Mouse (Mus musculus) retina, embryonic 14.5 days (tissue): Measurements from ENCODE around the gene 1810062G17Rik.

Source experiments
- DNase-seq: peaks from one replicate; pipeline ENCODE4 v3.0.0-alpha.2; 2015; ENCODE audit warnings: low spot score

Gene 1810062G17Rik

GRCm38 (mm10) chr3:36476261-36477155 is 771 bp downstream of the 1810062G17Rik start:
- no peak for DNase-seq

DNA sequence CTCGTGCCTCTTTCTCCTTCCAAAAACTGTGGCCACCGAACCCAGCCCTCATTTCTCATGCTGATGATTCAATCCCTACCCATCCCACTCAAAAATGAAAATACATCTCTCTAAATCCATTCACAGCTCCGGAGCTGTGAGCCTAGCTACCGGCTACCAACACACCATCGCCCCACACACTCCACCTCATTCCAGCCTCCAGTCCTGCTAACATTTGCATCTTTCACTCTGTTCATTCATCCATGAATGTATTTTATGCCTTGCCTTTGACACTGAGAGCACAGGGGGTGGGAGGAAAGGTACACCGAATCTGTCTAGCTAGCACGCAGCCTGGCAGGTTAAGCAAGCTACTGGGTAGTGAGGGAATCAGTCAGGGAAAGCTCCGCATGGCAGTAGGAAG is 3.0 kb downstream of the 1810062G17Rik start:
- no peak for DNase-seq

- DNase-seq, result no peak
These were observed 4.7 kb downstream of the 1810062G17Rik start for GRCm38 (mm10) chr3:36480486-36480885.

GRCm38 (mm10) chr3:36481776-36482193 is 6.0 kb downstream of the 1810062G17Rik start:
- peak; percentile 74 for DNase-seq

- DNase-seq, result no peak
These were observed 7.2 kb downstream of the 1810062G17Rik start for GRCm38 (mm10) chr3:36482940-36483339.

DNA sequence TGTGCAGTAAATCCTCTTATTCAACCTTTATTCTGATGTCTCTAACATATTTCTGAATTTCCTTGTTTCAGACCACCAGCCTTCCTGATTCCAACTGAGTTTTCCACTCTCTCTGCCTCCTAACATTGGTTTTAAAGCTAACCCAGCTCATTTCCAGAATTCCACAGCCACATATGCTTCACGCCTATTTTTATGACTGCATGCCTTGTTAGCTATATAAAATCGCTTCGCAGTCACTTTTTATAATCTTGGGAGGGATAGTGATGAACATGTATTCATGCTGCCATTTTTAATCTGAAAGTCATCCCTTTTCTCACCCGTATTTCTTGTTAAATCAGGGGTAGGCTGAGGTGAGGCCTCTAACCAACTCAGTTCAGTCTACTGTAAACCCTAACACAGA is 8.6 kb downstream of the 1810062G17Rik start:
- no peak for DNase-seq

DNA sequence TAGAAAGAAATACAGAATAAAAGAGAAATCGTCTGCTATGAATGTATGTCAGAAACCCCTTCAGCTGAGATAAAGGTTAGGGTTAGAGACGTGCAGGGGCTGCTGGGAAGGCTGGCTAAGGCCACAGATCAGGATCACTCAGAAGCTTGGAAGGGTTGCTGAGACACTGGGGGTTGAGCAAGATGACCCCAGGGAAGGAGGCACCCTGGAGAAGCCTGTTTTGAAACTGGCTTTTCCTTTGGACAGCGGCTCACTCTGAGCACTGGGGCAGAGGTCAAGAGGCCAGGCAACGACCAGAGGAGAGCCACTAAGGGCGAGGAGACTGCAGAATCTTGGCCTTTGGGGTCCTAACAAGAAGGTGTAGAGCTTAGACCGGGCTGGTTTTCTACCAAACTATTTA is 10.4 kb downstream of the 1810062G17Rik start:
- DNase-seq, result no peak

DNA sequence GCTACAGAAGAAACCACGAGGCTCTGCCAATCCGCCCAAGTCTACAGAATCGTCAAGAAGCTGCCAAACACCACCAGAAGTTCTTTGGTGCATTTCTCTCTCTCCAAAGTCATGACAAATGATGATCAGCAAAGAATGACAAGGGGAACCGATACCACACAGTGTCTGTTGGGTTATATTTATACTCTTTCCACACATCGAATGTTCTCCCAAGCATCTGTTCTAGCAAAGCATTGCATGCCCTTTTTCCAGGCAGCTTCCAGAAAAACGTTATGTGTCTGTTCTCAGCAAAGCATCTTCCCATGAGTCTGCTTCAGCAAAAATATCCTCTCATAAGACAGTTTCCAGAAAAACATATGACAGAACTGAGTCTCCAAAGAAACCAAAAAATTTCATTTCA is 11.1 kb downstream of the 1810062G17Rik start:
- DNase-seq, result no peak

GRCm38 (mm10) chr3:36488367-36488766 is 12.6 kb downstream of the 1810062G17Rik start:
- DNase-seq, result no peak

- DNase-seq, result no peak
These were observed 13.3 kb downstream of the 1810062G17Rik start for GRCm38 (mm10) chr3:36488899-36489589.

DNA sequence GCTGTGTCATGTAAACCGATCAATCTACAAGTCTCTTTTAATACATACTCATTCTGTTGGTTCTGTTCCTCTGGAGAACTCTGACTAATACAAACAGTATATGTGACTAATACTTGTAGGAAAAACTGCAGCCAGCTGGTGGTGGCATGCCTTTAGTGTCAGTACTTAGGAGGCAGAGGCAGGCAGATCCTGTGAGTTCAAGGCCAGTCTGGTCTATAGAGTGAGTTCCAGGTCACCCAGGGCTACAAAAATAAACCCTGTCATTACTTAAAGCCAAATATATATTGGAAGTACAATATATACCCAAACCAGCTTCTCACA is 13.8 kb downstream of the 1810062G17Rik start:
- DNase-seq, result no peak

DNA sequence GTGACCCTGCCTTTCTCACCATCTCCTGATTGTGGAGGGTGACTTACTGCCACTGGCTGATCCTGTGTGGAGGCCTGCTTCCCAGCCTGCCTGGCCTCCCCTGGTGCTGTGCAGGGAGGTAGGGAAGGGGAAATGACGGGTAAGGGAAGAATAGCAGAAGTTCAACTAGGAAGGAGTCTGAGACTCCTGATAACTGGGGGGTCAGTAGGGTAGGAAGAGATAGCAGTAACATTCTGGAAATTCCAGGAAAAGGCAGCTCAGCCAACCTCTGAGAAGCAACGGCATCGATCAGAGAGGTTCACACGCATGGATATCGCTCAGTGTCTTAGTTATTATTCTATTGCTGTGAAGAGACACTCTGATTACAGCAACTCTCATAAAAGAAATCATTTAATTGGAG is 15.8 kb downstream of the 1810062G17Rik start:
- no peak for DNase-seq

- no peak for DNase-seq
These were observed 17.1 kb downstream of the 1810062G17Rik start for GRCm38 (mm10) chr3:36492716-36493391.

DNA sequence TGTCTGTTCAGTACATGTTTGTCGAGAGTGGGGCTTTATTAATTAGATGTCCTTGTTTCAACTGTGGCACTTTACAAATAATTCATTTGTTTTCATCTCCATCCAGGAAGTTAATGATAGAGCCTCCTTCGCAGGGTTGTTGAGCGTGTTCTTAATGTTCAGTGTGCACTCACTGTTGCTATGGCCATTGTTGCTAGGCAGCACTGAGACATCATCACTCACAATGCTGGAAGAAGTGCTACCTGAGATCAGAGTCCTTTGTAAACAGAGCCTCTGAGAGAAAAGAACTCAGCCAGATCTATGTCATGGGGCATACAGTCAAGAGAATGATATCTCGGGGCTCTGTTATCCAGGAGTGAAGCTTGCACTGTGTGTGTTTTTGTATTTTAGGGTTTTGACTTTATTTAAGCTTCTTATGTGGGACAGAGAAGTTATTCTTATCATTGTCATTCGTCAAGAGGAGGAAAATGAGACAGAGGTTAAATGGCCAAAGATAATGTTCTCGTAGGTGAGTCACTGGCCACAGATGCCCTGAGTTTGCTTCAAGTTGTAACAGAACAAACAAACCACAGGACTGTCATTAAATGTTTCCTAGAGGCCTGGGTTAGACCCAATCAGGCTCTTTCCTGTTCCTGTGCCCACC is 18.0 kb downstream of the 1810062G17Rik start:
- no peak for DNase-seq

DNA sequence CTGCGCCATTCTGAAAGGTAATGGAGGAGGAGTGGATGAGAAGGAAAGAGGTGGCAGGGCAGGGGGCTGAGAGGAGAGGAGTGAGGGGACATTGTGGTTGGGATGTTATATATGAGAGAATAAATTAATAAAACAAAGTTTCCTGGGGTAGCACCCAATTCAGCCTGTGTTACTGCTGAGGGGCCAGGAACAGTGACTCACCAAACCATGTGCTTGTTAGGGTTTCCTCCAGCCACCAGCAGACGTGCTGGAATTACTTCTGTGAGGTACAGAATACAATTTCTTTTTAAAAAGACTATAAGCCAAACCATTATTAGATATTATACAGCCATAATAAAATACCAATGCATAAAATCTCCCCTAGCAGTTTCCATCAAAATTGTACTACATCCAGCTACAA is 18.9 kb downstream of the 1810062G17Rik start:
- DNase-seq, result no peak

DNA sequence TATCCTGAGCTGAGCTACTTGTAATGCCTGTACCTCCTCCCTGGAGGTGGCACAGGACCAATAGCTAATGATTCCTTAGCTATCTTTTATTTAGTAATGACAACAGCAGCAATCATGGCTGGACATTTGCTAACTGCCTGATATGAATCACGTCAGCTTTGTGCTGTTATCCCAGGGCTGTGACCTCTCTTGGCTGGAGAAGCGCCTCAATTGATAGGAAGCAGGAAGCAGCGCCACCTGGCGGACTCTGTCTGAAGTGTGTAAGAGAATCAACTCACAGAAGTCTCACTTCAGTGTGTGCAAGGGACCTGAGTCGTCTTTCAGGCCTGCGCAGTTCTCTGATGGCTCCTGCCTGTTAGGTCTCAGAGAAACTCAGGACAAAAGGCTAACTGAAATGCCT is 19.7 kb downstream of the 1810062G17Rik start:
- peak; percentile 95 for DNase-seq

DNA sequence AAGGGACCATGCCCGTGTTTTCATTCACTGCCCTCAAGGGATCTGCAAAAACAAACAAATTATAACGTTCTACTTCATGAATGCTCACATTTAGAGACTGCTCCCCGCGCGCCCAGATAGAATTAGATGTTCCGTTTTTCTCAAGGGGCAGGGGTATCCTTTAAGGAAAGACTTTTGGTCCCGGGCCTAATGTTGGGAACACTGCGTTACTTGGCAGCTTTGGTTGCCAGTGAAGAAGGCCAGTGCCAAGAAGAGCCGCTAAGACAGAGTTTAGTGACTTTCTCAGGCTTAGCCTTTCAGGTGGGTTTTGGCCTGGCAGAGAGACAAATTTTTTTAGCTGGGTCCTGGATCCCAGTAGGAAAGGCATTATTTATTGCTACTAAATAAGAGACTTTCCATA is 20.5 kb downstream of the 1810062G17Rik start:
- DNase-seq, result no peak

GRCm38 (mm10) chr3:36496746-36497145 is 21.0 kb downstream of the 1810062G17Rik start:
- peak; percentile 89 for DNase-seq

DNA sequence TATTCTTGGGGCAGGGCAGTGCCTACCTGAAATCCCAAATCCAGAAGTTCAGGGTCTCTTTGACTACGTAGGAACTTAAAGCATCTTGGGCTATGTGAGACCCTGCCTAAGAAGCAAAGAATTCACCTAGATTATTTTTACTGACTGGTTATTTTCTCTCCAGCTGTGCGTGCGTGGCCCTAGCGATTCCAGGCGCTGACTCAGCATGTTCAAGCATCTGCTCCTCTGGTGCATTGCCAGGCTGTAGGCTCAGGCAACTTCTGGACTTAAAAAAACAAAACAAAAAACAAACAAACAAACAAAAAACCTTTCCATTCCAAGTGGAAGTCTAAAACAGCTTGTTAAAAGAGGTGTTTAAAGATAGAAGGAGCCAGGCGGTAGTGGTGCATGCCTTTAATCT is 22.5 kb downstream of the 1810062G17Rik start:
- DNase-seq, result no peak

DNA sequence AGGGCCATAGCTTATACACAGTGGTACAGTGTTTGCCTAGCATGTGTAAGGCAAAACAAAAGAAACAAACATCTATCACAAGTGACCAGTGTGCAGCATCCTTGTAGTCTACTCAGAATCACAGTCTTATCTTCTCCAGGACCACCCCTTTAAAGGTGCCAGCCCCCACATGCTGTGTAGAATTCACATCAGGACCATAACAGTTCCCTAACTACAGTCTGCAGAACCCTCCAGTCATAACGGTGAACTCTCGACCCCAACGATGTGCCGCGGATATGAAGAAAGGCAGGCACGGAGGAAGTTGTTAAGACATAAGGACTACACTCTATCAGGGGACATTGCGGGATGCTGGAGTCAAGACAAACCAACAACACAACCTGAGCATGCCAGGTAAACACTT is 23.7 kb downstream of the 1810062G17Rik start:
- no peak for DNase-seq

DNA sequence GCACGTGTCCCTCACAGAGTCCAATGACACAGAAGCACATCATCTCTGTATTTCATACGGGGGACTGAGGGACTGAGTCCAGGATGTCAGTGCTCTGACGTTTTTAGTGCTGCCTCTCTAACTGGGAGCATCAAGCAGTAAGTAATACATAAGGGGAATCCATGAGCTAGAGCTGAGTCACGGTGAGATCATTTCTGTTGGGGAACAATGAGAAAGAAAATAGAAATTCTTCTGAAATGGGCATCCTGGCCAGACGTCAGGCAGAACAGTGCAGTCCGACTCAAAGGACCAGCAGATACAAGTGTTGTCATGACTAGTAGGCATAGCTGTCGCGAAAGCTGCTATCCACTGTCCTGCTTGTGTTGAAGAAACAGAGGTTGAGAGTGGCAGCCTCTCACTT is 25.2 kb downstream of the 1810062G17Rik start:
- DNase-seq, result no peak

DNA sequence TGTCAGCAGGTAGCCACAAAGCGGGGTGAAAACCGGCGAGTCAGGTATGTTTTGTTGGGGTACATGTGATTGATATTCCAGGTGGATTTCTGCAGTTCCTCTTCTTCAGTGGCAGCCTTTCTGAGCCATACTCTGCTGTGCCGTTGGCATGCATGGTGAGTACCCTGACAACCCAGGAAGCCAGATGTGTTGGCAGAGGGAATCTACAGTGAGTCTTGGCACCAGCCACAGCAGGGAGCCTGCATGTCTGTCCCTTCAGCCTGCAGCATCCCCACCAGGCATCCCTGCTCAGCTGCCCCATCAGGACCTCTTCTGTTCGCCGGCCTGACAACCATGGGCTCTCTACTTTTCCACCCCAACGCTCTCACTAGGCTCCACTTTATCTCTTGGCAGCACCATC is 25.8 kb downstream of the 1810062G17Rik start:
- no peak for DNase-seq
